Mouse (Mus musculus) limb, embryonic 12.5 days (tissue): ENCODE data around the gene Pde4d. TPM values are rescaled to one million over a fixed set of nuclear protein-coding genes. Genes with fewer than 3 reads are reported as not detected.

Experiments
- ATAC-seq: fragments of 200-750 bp; cut with Nextera tagmentation; 2 replicates; pipeline ENCODE4 v1.8.0; 2017; ENCODE audit warnings: low read depth, moderate TSS enrichment; ENCODE audit not compliant: insufficient number of reproducible peaks, insufficient read depth, low FRiP score, low TSS enrichment
- H3K27ac ChIP-seq: fragments of 300-500 bp; sonication (generic); 2 replicates; pipeline ENCODE4 v1.5.1; 2016; ENCODE audit warnings: mild to moderate bottlenecking, moderate library complexity
- H3K27me3 ChIP-seq: fragments of 300-500 bp; sonication (generic); 2 replicates; pipeline ENCODE4 v1.6.1; 2016; ENCODE audit warnings: mild to moderate bottlenecking, moderate library complexity
- H3K36me3 ChIP-seq: fragments of 300-500 bp; sonication (generic); 2 replicates; pipeline ENCODE4 v1.6.1; 2016; ENCODE audit warnings: mild to moderate bottlenecking, moderate library complexity
- H3K4me1 ChIP-seq: fragments of 300-500 bp; sonication (generic); replicated peaks from 2 replicates; pipeline ENCODE4 v1.6.1; 2016
- H3K4me2 ChIP-seq: fragments of 300-500 bp; sonication (generic); 2 replicates; pipeline ENCODE4 v1.6.1; 2016; ENCODE audit warnings: mild to moderate bottlenecking, moderate library complexity
- H3K4me3 ChIP-seq: fragments of 300-500 bp; sonication (generic); replicated peaks from 2 replicates; pipeline ENCODE4 v1.5.1; 2016; ENCODE audit warnings: mild to moderate bottlenecking
- H3K9ac ChIP-seq: fragments of 300-500 bp; sonication (generic); replicated peaks from 2 replicates; pipeline ENCODE4 v1.6.1; 2016; ENCODE audit warnings: mild to moderate bottlenecking, moderate library complexity
- H3K9me3 ChIP-seq: fragments of 300-500 bp; sonication (generic); 2 replicates; pipeline ENCODE4 v1.6.1; 2016; ENCODE audit warnings: mild to moderate bottlenecking, moderate library complexity
- WGBS: fragments of 180-500 bp; shearing (Covaris S2); methylation state at CpG from one replicate; pipeline ENCODE4 v1.1.7; 2016; 5-methylcytosine and 5-hydroxymethylcytosine counted together
- polyA plus RNA-seq: library from polyadenylated mRNA; unstranded; fragments of >200 nt; fragmentation: Nextera tagmentation; extraction: Ambion mirVana; gene quantifications from 2 replicates; pipeline ENCODE4 v1.2.1, GENCODE M21; 2016

The Pde4d gene
- polyA plus RNA-seq, 1 experiment from 2014 or later, result 23.7 TPM

- Histone ChIP-seq H3K27ac (no peak overlapping the region), H3K4me2 (no peak overlapping the region), H3K36me3 (no peaks in the 10 kb centered on the region), H3K9me3 (no peaks in the 10 kb centered on the region), H3K4me1 (peaks cover 35% of the 10 kb centered on the region), H3K27me3 (no peaks in the 10 kb centered on the region), H3K9ac (no peak overlapping the region), H3K4me3 (no peak overlapping the region)
- ATAC-seq, result no peak
- WGBS, result 39% methylated on average over 9 of the region's 9 CpGs
These were observed 1457.9 kb downstream of the Pde4d start for GRCm38 (mm10) chr13:109907634-109908033.

GRCm38 (mm10) chr13:109908386-109908785 is 1458.6 kb downstream of the Pde4d start:
- no peak overlapping the region for H3K9ac ChIP-seq
- ATAC-seq, result no peak
- no peak overlapping the region for H3K27ac ChIP-seq
- H3K4me3 ChIP-seq, result no peak overlapping the region
- WGBS, result 73% methylated on average over 3 of the region's 3 CpGs
- H3K27me3 ChIP-seq, result no peaks in the 10 kb centered on the region
- no peaks in the 10 kb centered on the region for H3K9me3 ChIP-seq
- H3K4me1 ChIP-seq, result peaks cover 37% of the 10 kb centered on the region
- no peak overlapping the region for H3K4me2 ChIP-seq
- no peaks in the 10 kb centered on the region for H3K36me3 ChIP-seq

- H3K9me3 ChIP-seq, result no peaks in the 10 kb centered on the region
- H3K4me1 ChIP-seq, result peaks cover 37% of the 10 kb centered on the region
- WGBS, result 75% methylated on average over 8 of the region's 8 CpGs
- H3K36me3 ChIP-seq, result no peaks in the 10 kb centered on the region
- no peak overlapping the region for H3K9ac ChIP-seq
- no peak overlapping the region for H3K27ac ChIP-seq
- no peak overlapping the region for H3K4me3 ChIP-seq
- no peak overlapping the region for H3K4me2 ChIP-seq
- no peaks in the 10 kb centered on the region for H3K27me3 ChIP-seq
- no peak for ATAC-seq
These were observed 1459.4 kb downstream of the Pde4d start for GRCm38 (mm10) chr13:109909111-109909510.

GRCm38 (mm10) chr13:109910915-109911314 is 1461.2 kb downstream of the Pde4d start:
- 92% methylated on average over 8 of the region's 8 CpGs for WGBS
- no peak overlapping the region for H3K4me3 ChIP-seq
- no peak overlapping the region for H3K27ac ChIP-seq
- peaks cover 44% of the 10 kb centered on the region for H3K4me1 ChIP-seq
- no peaks in the 10 kb centered on the region for H3K27me3 ChIP-seq
- H3K9ac ChIP-seq, result no peak overlapping the region
- H3K36me3 ChIP-seq, result no peaks in the 10 kb centered on the region
- H3K9me3 ChIP-seq, result no peaks in the 10 kb centered on the region
- no peak overlapping the region for H3K4me2 ChIP-seq
- ATAC-seq, result no peak

GRCm38 (mm10) chr13:109912635-109913034 is 1462.9 kb downstream of the Pde4d start:
- H3K4me1 ChIP-seq, result peaks cover 34% of the 10 kb centered on the region

GRCm38 (mm10) chr13:109914246-109914645 is 1464.5 kb downstream of the Pde4d start:
- Histone ChIP-seq H3K27ac (no peak overlapping the region), H3K4me2 (no peak overlapping the region), H3K9ac (no peak overlapping the region), H3K9me3 (no peaks in the 10 kb centered on the region), H3K36me3 (no peaks in the 10 kb centered on the region), H3K4me3 (no peak overlapping the region), H3K27me3 (no peaks in the 10 kb centered on the region), H3K4me1 (peaks cover 33% of the 10 kb centered on the region)
- no peak for ATAC-seq
- 79% methylated on average over 13 of the region's 13 CpGs for WGBS

More at GRCm38 (mm10) chr13:109912635-109913034, 1462.9 kb downstream of the Pde4d start:
- WGBS, result 69% methylated on average over 4 of the region's 4 CpGs
- no peak overlapping the region for H3K9ac ChIP-seq
- H3K27ac ChIP-seq, result no peak overlapping the region
- no peaks in the 10 kb centered on the region for H3K9me3 ChIP-seq
- no peaks in the 10 kb centered on the region for H3K27me3 ChIP-seq
- H3K4me3 ChIP-seq, result no peak overlapping the region
- ATAC-seq, result no peak
- no peaks in the 10 kb centered on the region for H3K36me3 ChIP-seq
- H3K4me2 ChIP-seq, result no peak overlapping the region

GRCm38 (mm10) chr13:109914846-109915245 is 1465.1 kb downstream of the Pde4d start:
- Histone ChIP-seq H3K4me3 (no peak overlapping the region), H3K36me3 (no peaks in the 10 kb centered on the region), H3K27me3 (no peaks in the 10 kb centered on the region), H3K9ac (no peak overlapping the region), H3K27ac (no peak overlapping the region), H3K4me1 (peaks cover 33% of the 10 kb centered on the region), H3K4me2 (no peak overlapping the region), H3K9me3 (no peaks in the 10 kb centered on the region)
- 8% methylated on average over 5 of the region's 5 CpGs for WGBS
- no peak for ATAC-seq

- H3K4me1 ChIP-seq, result peaks cover 33% of the 10 kb centered on the region
- WGBS, result 15% methylated on average over 7 of the region's 7 CpGs
- no peak; the same call in 1 of the 2 replicates for ATAC-seq
- no peak overlapping the region for H3K27ac ChIP-seq
- H3K4me3 ChIP-seq, result no peak overlapping the region
- no peak overlapping the region for H3K4me2 ChIP-seq
- H3K9ac ChIP-seq, result no peak overlapping the region
- H3K27me3 ChIP-seq, result no peaks in the 10 kb centered on the region
- no peaks in the 10 kb centered on the region for H3K36me3 ChIP-seq
- no peaks in the 10 kb centered on the region for H3K9me3 ChIP-seq
These were observed 1465.8 kb downstream of the Pde4d start for GRCm38 (mm10) chr13:109915501-109915900.

GRCm38 (mm10) chr13:109915964-109916363 is 1466.2 kb downstream of the Pde4d start:
- no peak overlapping the region for H3K4me3 ChIP-seq
- H3K27me3 ChIP-seq, result no peaks in the 10 kb centered on the region
- H3K27ac ChIP-seq, result no peak overlapping the region
- no peak overlapping the region for H3K4me2 ChIP-seq
- H3K9ac ChIP-seq, result no peak overlapping the region
- H3K9me3 ChIP-seq, result no peaks in the 10 kb centered on the region
- H3K4me1 ChIP-seq, result peaks cover 33% of the 10 kb centered on the region
- no peak for ATAC-seq
- no peaks in the 10 kb centered on the region for H3K36me3 ChIP-seq
- WGBS, result 61% methylated on average over 5 of the region's 5 CpGs

- Histone ChIP-seq H3K9me3 (no peaks in the 10 kb centered on the region), H3K27ac (no peak overlapping the region), H3K4me3 (no peak overlapping the region), H3K4me1 (peaks cover 20% of the 10 kb centered on the region), H3K27me3 (no peaks in the 10 kb centered on the region), H3K4me2 (no peak overlapping the region), H3K9ac (no peak overlapping the region), H3K36me3 (no peaks in the 10 kb centered on the region)
- WGBS, result 84% methylated on average over 10 of the region's 10 CpGs
- ATAC-seq, result no peak
These were observed 1467.8 kb downstream of the Pde4d start for GRCm38 (mm10) chr13:109917551-109917950.

GRCm38 (mm10) chr13:109918631-109919030 is 1468.9 kb downstream of the Pde4d start:
- Histone ChIP-seq H3K27me3 (no peaks in the 10 kb centered on the region), H3K9me3 (no peaks in the 10 kb centered on the region), H3K4me2 (no peak overlapping the region), H3K27ac (no peak overlapping the region), H3K4me3 (no peak overlapping the region), H3K9ac (no peak overlapping the region), H3K36me3 (no peaks in the 10 kb centered on the region), H3K4me1 (peaks cover 21% of the 10 kb centered on the region)
- 66% methylated on average over 8 of the region's 8 CpGs for WGBS
- no peak for ATAC-seq

- H3K9me3 ChIP-seq, result no peaks in the 10 kb centered on the region
- H3K27me3 ChIP-seq, result no peaks in the 10 kb centered on the region
- ATAC-seq, result no peak
- H3K4me2 ChIP-seq, result no peak overlapping the region
- no peak overlapping the region for H3K9ac ChIP-seq
- peaks cover 9% of the 10 kb centered on the region for H3K4me1 ChIP-seq
- H3K4me3 ChIP-seq, result no peak overlapping the region
- H3K36me3 ChIP-seq, result no peaks in the 10 kb centered on the region
- H3K27ac ChIP-seq, result no peak overlapping the region
- WGBS, result 81% methylated on average over 6 of the region's 6 CpGs
These were observed 1470.5 kb downstream of the Pde4d start for GRCm38 (mm10) chr13:109920256-109920655.
